Mouse (Mus musculus) forebrain, embryonic 15.5 days (tissue): Measurements from ENCODE around the gene Nab2. TPM values are rescaled to one million over a fixed set of nuclear protein-coding genes. Genes with fewer than 3 reads are reported as not detected.
A peak's percentile ranks its signal among the peaks of the same experiment; 100 is the strongest.

Experiments used
- ATAC-seq: fragments of 200-750 bp; cut with Nextera tagmentation; replicated peaks from 2 replicates; pipeline ENCODE4 v1.8.0; 2017; ENCODE audit warnings: mild to moderate bottlenecking, moderate TSS enrichment, moderate library complexity
- H3K27ac ChIP-seq: fragments of 300-500 bp; sonication (generic); replicated peaks from 2 replicates; pipeline ENCODE4 v1.5.1; 2015; ENCODE audit warnings: mild to moderate bottlenecking, inconsistent platforms
- H3K27me3 ChIP-seq: fragments of 300-500 bp; sonication (generic); 2 replicates; pipeline ENCODE4 v1.6.1; 2015; ENCODE audit warnings: inconsistent platforms
- H3K36me3 ChIP-seq: fragments of 300-500 bp; sonication (generic); 2 replicates; pipeline ENCODE4 v1.6.1; 2015; ENCODE audit warnings: mild to moderate bottlenecking, inconsistent platforms
- H3K4me1 ChIP-seq: fragments of 300-500 bp; sonication (generic); 2 replicates; pipeline ENCODE4 v1.6.1; 2015; ENCODE audit warnings: inconsistent platforms
- H3K4me2 ChIP-seq: fragments of 300-500 bp; sonication (generic); replicated peaks from 2 replicates; pipeline ENCODE4 v1.6.1; 2015; ENCODE audit warnings: mild to moderate bottlenecking, inconsistent platforms
- H3K4me3 ChIP-seq: fragments of 300-500 bp; sonication (generic); 2 replicates; pipeline ENCODE4 v1.5.1; 2015; ENCODE audit warnings: mild to moderate bottlenecking, inconsistent platforms
- H3K9ac ChIP-seq: fragments of 300-500 bp; sonication (generic); replicated peaks from 2 replicates; pipeline ENCODE4 v1.6.1; 2015; ENCODE audit warnings: mild to moderate bottlenecking, inconsistent platforms
- H3K9me3 ChIP-seq: fragments of 300-500 bp; sonication (generic); 2 replicates; pipeline ENCODE4 v1.6.1; 2016; ENCODE audit warnings: inconsistent platforms
- WGBS: fragments of 180-500 bp; shearing (Covaris S2); methylation state at CpG from one replicate; pipeline ENCODE4 v1.1.7; 2015; ENCODE audit warnings: mixed read lengths; 5-methylcytosine and 5-hydroxymethylcytosine counted together
- polyA plus RNA-seq: library from polyadenylated mRNA; unstranded; fragments of >200 nt; fragmentation: Nextera tagmentation; extraction: Ambion mirVana; gene quantifications from 2 replicates; pipeline ENCODE4 v1.2.1, GENCODE M21; 2015

Gene Nab2
- polyA plus RNA-seq, 1 experiment from 2014 or later: 2.9 TPM

GRCm38 (mm10) chr10:127632668-127633271 is 35.6 kb downstream of the Nab2 start:
- no peak overlapping the region for H3K9ac ChIP-seq
- 81% methylated on average over 7 of the region's 7 CpGs for WGBS
- ATAC-seq: no peak
- H3K9me3 ChIP-seq: no peaks in the 10 kb centered on the region
- no peak overlapping the region for H3K4me3 ChIP-seq
- no peak overlapping the region for H3K4me2 ChIP-seq
- H3K27me3 ChIP-seq: no peaks in the 10 kb centered on the region
- no peak overlapping the region for H3K27ac ChIP-seq
- H3K36me3 ChIP-seq: no peaks in the 10 kb centered on the region
- no peaks in the 10 kb centered on the region for H3K4me1 ChIP-seq

- 88% methylated on average over 10 of the region's 10 CpGs for WGBS
- Histone ChIP-seq H3K4me3 (no peak overlapping the region), H3K4me2 (no peak overlapping the region), H3K27me3 (no peaks in the 10 kb centered on the region), H3K9ac (no peak overlapping the region), H3K36me3 (no peaks in the 10 kb centered on the region), H3K27ac (no peak overlapping the region), H3K9me3 (no peaks in the 10 kb centered on the region), H3K4me1 (no peaks in the 10 kb centered on the region)
- ATAC-seq: no peak
Measured at GRCm38 (mm10) chr10:127631261-127632214, 36.8 kb downstream of the Nab2 start.

GRCm38 (mm10) chr10:127626433-127626832 is 41.9 kb downstream of the Nab2 start:
- no peak for ATAC-seq
- no peak overlapping the region for H3K9ac ChIP-seq
- no peak overlapping the region for H3K4me2 ChIP-seq
- H3K4me1 ChIP-seq: peaks cover 9% of the 10 kb centered on the region
- no peaks in the 10 kb centered on the region for H3K9me3 ChIP-seq
- H3K4me3 ChIP-seq: no peak overlapping the region
- H3K36me3 ChIP-seq: no peaks in the 10 kb centered on the region
- H3K27ac ChIP-seq: no peak overlapping the region
- 89% methylated on average over 3 of the region's 3 CpGs for WGBS
- no peaks in the 10 kb centered on the region for H3K27me3 ChIP-seq

- ATAC-seq: no peak
- no peak overlapping the region for H3K27ac ChIP-seq
- H3K36me3 ChIP-seq: no peaks in the 10 kb centered on the region
- H3K4me1 ChIP-seq: peaks cover 23% of the 10 kb centered on the region
- no peaks in the 10 kb centered on the region for H3K27me3 ChIP-seq
- WGBS: 88% methylated on average over 6 of the region's 6 CpGs
- H3K4me3 ChIP-seq: no peak overlapping the region
- H3K9me3 ChIP-seq: no peaks in the 10 kb centered on the region
- H3K4me2 ChIP-seq: no peak overlapping the region
- H3K9ac ChIP-seq: no peak overlapping the region
Measured at GRCm38 (mm10) chr10:127623439-127624216, 44.7 kb downstream of the Nab2 start.

- 66% methylated on average over 4 of the region's 4 CpGs for whole genome bisulfite sequencing
- Histone ChIP-seq H3K36me3 (no peaks in the 10 kb centered on the region), H3K4me2 (no peak overlapping the region), H3K4me1 (peaks cover 32% of the 10 kb centered on the region), H3K4me3 (no peak overlapping the region), H3K27me3 (no peaks in the 10 kb centered on the region), H3K27ac (no peak overlapping the region), H3K9ac (no peak overlapping the region), H3K9me3 (no peaks in the 10 kb centered on the region)
- no peak for ATAC-seq
Measured at GRCm38 (mm10) chr10:127622661-127623060, 45.7 kb downstream of the Nab2 start.

- no peaks in the 10 kb centered on the region for H3K36me3 ChIP-seq
- peak overlapping the region; percentile 68 for H3K9ac ChIP-seq
- WGBS: under 1% methylated on average over 13 of the region's 13 CpGs
- peak overlapping the region; percentile 93 for H3K27ac ChIP-seq
- H3K4me1 ChIP-seq: peaks cover 39% of the 10 kb centered on the region
- H3K9me3 ChIP-seq: no peaks in the 10 kb centered on the region
- H3K27me3 ChIP-seq: no peaks in the 10 kb centered on the region
- peak overlapping the region; percentile 73 for H3K4me3 ChIP-seq
- ATAC-seq: no peak; the same call in 1 of the 2 replicates
- peak overlapping the region; percentile 94 for H3K4me2 ChIP-seq
Measured at GRCm38 (mm10) chr10:127622057-127622392, 46.3 kb downstream of the Nab2 start.

GRCm38 (mm10) chr10:127621191-127622056 is 46.9 kb downstream of the Nab2 start:
- Histone ChIP-seq H3K9me3 (no peaks in the 10 kb centered on the region), H3K27ac (peak overlapping the region; percentile 93), H3K27me3 (no peaks in the 10 kb centered on the region), H3K9ac (peak overlapping the region; percentile 68), H3K36me3 (no peaks in the 10 kb centered on the region), H3K4me2 (peak overlapping the region; percentile 94), H3K4me3 (peak overlapping the region; percentile 73), H3K4me1 (peaks cover 45% of the 10 kb centered on the region)
- ATAC-seq: peak; percentile 87
- under 1% methylated on average over 30 of the region's 39 CpGs for WGBS

GRCm38 (mm10) chr10:127620406-127621190 is 47.8 kb downstream of the Nab2 start, which contains the start of gene Lrp1:
TSS of gene Lrp1 (minus strand) at chr10:127621148.
- Histone ChIP-seq H3K27me3 (no peaks in the 10 kb centered on the region), H3K27ac (peak within 1 kb of the TSS; percentile 93), H3K9me3 (no peaks in the 10 kb centered on the region), H3K4me1 (peaks cover 53% of the 10 kb centered on the region), H3K9ac (peak within 1 kb of the TSS; percentile 94), H3K36me3 (no peaks in the 10 kb centered on the region), H3K4me2 (peak within 1 kb of the TSS; percentile 94), H3K4me3 (peak within 1 kb of the TSS; percentile 73)
- WGBS: under 1% methylated on average over 21 of the region's 32 CpGs
- ATAC-seq: peak; percentile 80

- Histone ChIP-seq H3K36me3 (no peaks in the 10 kb centered on the region), H3K4me2 (peak overlapping the region; percentile 94), H3K9me3 (no peaks in the 10 kb centered on the region), H3K4me1 (peaks cover 59% of the 10 kb centered on the region), H3K27ac (peak overlapping the region; percentile 93), H3K9ac (peak overlapping the region; percentile 94), H3K4me3 (peak overlapping the region; percentile 73), H3K27me3 (no peaks in the 10 kb centered on the region)
- WGBS: under 1% methylated on average over 11 of the region's 12 CpGs
- peak; percentile 14; the same call in 1 of the 2 replicates for ATAC-seq
Measured at GRCm38 (mm10) chr10:127619941-127620405, 48.4 kb downstream of the Nab2 start.

GRCm38 (mm10) chr10:127619119-127619721 is 49.1 kb downstream of the Nab2 start:
- H3K9me3 ChIP-seq: no peaks in the 10 kb centered on the region
- H3K4me2 ChIP-seq: peak overlapping the region; percentile 94
- H3K4me1 ChIP-seq: peaks cover 67% of the 10 kb centered on the region
- peak overlapping the region; percentile 73 for H3K4me3 ChIP-seq
- H3K27ac ChIP-seq: peak overlapping the region; percentile 93
- H3K9ac ChIP-seq: peak overlapping the region; percentile 94
- no peak for ATAC-seq
- no peaks in the 10 kb centered on the region for H3K36me3 ChIP-seq
- H3K27me3 ChIP-seq: no peaks in the 10 kb centered on the region
- WGBS: 34% methylated on average over 8 of the region's 8 CpGs
